Mouse (Mus musculus) forebrain, embryonic 14.5 days (tissue): ENCODE data around the gene Ciapin1. TPM values are rescaled to one million over a fixed set of nuclear protein-coding genes. Genes with fewer than 3 reads are reported as not detected.

Source experiments
- ATAC-seq: fragments of 200-750 bp; cut with Nextera tagmentation; 2 replicates; pipeline ENCODE4 v1.8.0; 2017; ENCODE audit warnings: mild to moderate bottlenecking, moderate library complexity
- DNase-seq: peaks from one replicate; pipeline ENCODE4 v3.0.0-alpha.2; 2015; ENCODE audit warnings: low spot score
- H3K27ac ChIP-seq: fragments of 300-500 bp; sonication (generic); 2 replicates; pipeline ENCODE4 v1.5.1; 2014; ENCODE audit warnings: low read depth, mild to moderate bottlenecking, control low read depth, low read length, moderate library complexity
- H3K27me3 ChIP-seq: fragments of 300-500 bp; sonication (generic); replicated peaks from 2 replicates; pipeline ENCODE4 v1.6.1; 2014; ENCODE audit warnings: low read length, control low read depth, mixed read lengths; ENCODE audit not compliant: control insufficient read depth, insufficient read depth
- H3K36me3 ChIP-seq: fragments of 300-500 bp; sonication (generic); 2 replicates; pipeline ENCODE4 v1.6.1; 2014; ENCODE audit warnings: low read length, control low read depth; ENCODE audit not compliant: control insufficient read depth, insufficient read depth
- H3K4me1 ChIP-seq: fragments of 300-500 bp; sonication (generic); 2 replicates; pipeline ENCODE4 v1.6.1; 2014; ENCODE audit warnings: antibody characterized with exemption, low read length, control low read depth; ENCODE audit not compliant: control insufficient read depth, insufficient read depth
- H3K4me2 ChIP-seq: fragments of 300-500 bp; sonication (generic); 2 replicates; pipeline ENCODE4 v1.6.1; 2014; ENCODE audit warnings: mild to moderate bottlenecking, control low read depth, low read length
- H3K4me3 ChIP-seq: fragments of 300-500 bp; sonication (generic); 2 replicates; pipeline ENCODE4 v1.5.1; 2014; ENCODE audit warnings: low read depth, low read length, control low read depth
- H3K9ac ChIP-seq: fragments of 300-500 bp; sonication (generic); 2 replicates; pipeline ENCODE4 v1.6.1; 2014; ENCODE audit warnings: mild to moderate bottlenecking, low read length, control low read depth, moderate library complexity
- H3K9me3 ChIP-seq: fragments of 300-500 bp; sonication (generic); replicated peaks from 2 replicates; pipeline ENCODE4 v1.6.1; 2016; ENCODE audit warnings: low read length, control low read depth, mixed read lengths; ENCODE audit not compliant: control insufficient read depth
- WGBS: fragments of 180-500 bp; shearing (Covaris S2); extraction: QIAGEN DNeasy Blood & Tissue Kit; methylation state at CpG from one replicate; pipeline ENCODE4 v1.1.7; 2014; 5-methylcytosine and 5-hydroxymethylcytosine counted together
- polyA plus RNA-seq: library from polyadenylated mRNA; unstranded; fragments of >200 nt; fragmentation: Nextera tagmentation; extraction: Ambion mirVana; gene quantifications from 2 replicates; pipeline ENCODE4 v1.2.1, GENCODE M21; 2014

The Ciapin1 gene
- polyA plus RNA-seq, 1 experiment from 2014 or later: 147 TPM

DNA sequence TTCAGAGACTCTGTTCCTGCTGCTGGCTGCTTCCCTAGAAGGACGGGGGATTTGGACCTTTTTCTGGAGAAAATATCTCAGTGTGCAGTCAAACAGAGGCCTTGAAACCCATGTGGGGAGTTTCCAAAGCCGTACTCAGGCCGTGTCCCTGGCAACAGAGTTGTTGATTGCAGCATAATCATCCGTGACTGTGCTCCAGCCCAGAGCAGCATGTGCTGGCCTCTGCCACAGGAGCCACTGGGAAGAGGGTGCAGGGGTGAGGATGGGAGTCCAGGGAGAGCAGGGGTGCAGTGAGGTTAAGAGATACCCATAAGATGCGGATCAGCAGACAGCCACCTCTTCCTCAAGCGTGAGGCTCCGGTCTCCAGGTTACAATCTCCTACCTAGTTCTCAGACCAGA lies 30.7 kb downstream of the Ciapin1 start:
- Histone ChIP-seq H3K4me3 (no peak overlapping the region), H3K4me2 (no peak overlapping the region), H3K36me3 (no peaks in the 10 kb centered on the region), H3K9ac (no peak overlapping the region), H3K4me1 (no peaks in the 10 kb centered on the region), H3K27ac (no peak overlapping the region), H3K9me3 (no peaks in the 10 kb centered on the region), H3K27me3 (no peaks in the 10 kb centered on the region)
- 75% methylated on average over 7 of the region's 7 CpGs for WGBS
- no peak for DNase-seq
- ATAC-seq: no peak

DNA sequence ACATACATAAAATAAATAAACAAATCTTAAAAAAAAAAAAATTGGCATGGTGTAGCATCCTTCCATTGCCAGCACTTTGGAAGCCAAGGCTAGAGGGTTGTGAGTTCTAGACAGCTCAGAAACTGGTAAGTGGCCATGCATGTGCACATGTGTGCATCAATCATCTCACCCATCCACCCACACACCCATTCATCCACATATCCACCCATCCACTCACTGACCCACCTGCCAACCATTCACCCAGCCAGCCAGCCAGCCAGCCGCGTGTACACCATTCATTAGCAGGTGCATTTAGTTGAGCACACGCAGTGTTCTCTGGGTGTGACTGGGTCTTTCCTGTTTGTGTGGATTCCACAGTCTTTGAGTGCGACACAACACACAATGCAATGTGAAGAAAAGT lies 32.3 kb downstream of the Ciapin1 start:
- Histone ChIP-seq H3K36me3 (no peaks in the 10 kb centered on the region), H3K9ac (no peak overlapping the region), H3K27ac (no peak overlapping the region), H3K4me3 (no peak overlapping the region), H3K27me3 (no peaks in the 10 kb centered on the region), H3K9me3 (no peaks in the 10 kb centered on the region), H3K4me2 (no peak overlapping the region), H3K4me1 (no peaks in the 10 kb centered on the region)
- WGBS: 59% methylated on average over 4 of the region's 4 CpGs
- ATAC-seq (no peak), DNase-seq (no peak)

DNA sequence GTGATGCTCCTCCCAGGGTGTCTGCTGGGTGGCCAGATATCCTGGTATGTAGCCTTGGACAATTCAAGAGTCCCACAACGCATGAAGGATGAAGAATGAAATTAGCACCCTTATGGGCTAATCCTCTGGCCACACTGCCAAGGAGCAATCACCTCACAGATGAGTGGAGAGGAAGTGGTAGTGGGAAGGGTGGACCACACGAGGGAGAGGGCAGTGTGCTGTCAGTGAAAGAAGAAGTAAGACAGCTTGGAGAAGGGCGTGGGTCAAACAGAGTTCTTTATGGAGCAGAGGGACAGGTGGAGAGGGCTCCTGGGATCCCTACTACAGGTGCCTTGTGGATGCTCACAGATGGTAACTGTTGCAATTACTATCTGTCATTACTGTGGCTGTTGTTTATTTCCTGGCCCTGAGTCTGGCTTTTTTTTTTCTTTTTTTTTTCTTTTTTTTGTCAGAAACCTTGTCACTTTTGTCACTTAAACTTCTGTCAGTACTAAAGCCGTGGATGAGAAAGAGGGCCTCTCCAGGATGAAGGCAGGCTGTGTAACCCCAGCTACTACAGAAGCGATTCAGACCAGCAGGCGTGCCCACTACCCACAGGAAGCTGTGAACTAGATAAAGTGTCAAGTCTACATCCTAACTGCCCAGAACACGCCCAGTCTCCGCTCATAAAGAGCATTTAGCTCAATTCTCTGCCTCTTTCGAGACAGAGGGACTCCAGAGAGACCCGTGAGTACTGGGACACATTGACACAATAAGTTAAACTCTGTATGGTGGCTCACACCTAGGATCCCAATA lies 33.4 kb downstream of the Ciapin1 start:
- Histone ChIP-seq H3K36me3 (no peaks in the 10 kb centered on the region), H3K9ac (no peak overlapping the region), H3K27me3 (no peaks in the 10 kb centered on the region), H3K27ac (no peak overlapping the region), H3K4me1 (no peaks in the 10 kb centered on the region), H3K9me3 (no peaks in the 10 kb centered on the region), H3K4me3 (no peak overlapping the region), H3K4me2 (no peak overlapping the region)
- DNase-seq (no peak), ATAC-seq (no peak)
- 82% methylated on average over 10 of the region's 10 CpGs for WGBS

DNA sequence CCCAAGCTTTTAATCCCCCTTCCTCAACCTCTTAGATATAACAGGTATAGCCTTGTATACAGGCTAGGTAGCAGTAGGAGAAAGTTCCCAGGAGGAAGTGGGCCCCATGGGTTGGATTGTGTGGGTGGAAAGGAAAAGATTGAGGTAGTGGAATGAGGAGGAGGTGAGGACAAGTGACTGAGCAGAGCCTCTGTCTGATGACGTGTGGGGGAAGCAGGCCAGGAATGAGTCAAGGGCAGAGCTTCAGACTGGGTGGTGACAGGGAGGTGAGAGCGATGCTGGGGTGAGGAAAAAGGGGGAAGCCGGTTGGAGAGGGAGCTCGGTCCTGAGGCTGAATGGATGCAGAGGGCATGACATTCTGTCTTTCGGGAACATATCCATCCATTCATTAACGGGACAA lies 34.6 kb downstream of the Ciapin1 start:
- WGBS: 80% methylated on average over 6 of the region's 6 CpGs
- H3K4me1 ChIP-seq: no peaks in the 10 kb centered on the region
- no peak overlapping the region for H3K9ac ChIP-seq
- DNase-seq (no peak), ATAC-seq (no peak)
- no peak overlapping the region for H3K4me2 ChIP-seq
- no peak overlapping the region for H3K27ac ChIP-seq
- H3K9me3 ChIP-seq: no peaks in the 10 kb centered on the region
- no peaks in the 10 kb centered on the region for H3K27me3 ChIP-seq
- no peaks in the 10 kb centered on the region for H3K36me3 ChIP-seq
- no peak overlapping the region for H3K4me3 ChIP-seq

DNA sequence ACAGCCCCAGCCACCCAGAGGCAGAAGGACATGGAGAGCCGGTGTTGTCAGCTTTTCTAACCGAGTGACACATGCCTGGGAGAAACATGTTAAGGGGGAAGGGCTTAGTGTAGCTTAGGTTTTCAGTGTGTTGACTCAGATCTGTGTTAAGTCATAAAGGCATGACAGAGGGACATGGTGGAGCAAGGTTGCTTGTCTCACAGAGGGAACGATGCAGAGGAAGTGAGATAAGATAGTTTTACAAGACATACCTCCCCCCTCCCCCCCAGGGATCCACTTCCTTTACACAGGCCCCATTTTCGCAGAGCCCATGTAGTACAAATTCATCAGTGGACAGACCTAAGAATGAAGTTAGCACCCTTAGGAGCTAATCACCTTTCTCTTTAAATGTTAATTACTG lies 35.8 kb downstream of the Ciapin1 start:
- H3K27ac ChIP-seq: no peak overlapping the region
- H3K36me3 ChIP-seq: no peaks in the 10 kb centered on the region
- no peak overlapping the region for H3K4me2 ChIP-seq
- no peaks in the 10 kb centered on the region for H3K4me1 ChIP-seq
- no peak overlapping the region for H3K9ac ChIP-seq
- H3K9me3 ChIP-seq: no peaks in the 10 kb centered on the region
- no peaks in the 10 kb centered on the region for H3K27me3 ChIP-seq
- no peak for DNase-seq
- no peak for ATAC-seq
- no peak overlapping the region for H3K4me3 ChIP-seq
- 76% methylated on average over 4 of the region's 4 CpGs for WGBS

DNA sequence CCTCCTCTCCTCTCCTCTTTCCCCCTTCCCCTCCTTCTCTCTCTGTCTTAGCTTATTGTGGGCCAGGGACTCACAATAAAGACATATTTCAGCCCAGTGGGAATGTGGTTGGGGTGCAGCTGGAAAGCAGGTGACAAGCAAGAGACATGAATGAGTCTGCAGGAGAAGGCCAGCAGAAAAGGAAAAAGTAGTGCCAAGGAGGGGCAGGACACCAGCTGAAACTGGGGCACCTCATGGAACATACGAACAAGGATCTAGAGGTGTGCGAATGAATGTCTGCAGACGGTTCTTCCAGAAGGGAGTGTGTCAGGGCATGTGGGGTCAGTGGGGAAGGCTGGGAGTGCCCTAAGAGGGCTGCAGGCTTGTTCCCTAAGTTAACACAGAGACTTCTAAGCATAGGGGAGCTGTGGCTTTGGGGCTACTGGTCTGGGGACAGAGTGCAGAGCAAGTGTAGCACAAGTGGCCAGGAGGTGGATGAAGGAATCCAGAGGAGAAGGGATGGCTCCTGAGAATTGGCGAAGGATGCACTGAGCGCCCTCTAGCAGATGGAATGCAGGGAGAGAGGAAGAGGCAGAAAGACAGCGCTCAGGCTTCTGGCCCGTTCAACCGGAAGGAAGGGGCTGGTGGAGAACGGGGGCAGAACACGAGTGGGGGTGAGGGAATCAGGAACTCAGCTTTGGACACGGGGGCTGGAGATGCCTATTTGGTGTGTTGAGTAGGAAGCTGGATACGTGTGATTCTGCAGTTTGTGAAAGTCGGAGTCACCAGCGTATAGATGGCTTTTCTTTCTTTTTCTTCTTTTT lies 36.7 kb downstream of the Ciapin1 start:
- H3K4me3 ChIP-seq: no peak overlapping the region
- no peak overlapping the region for H3K4me2 ChIP-seq
- H3K36me3 ChIP-seq: no peaks in the 10 kb centered on the region
- no peaks in the 10 kb centered on the region for H3K9me3 ChIP-seq
- no peaks in the 10 kb centered on the region for H3K4me1 ChIP-seq
- DNase-seq: no peak
- ATAC-seq: no peak
- no peaks in the 10 kb centered on the region for H3K27me3 ChIP-seq
- no peak overlapping the region for H3K9ac ChIP-seq
- H3K27ac ChIP-seq: no peak overlapping the region
- WGBS: 41% methylated on average over 14 of the region's 14 CpGs

DNA sequence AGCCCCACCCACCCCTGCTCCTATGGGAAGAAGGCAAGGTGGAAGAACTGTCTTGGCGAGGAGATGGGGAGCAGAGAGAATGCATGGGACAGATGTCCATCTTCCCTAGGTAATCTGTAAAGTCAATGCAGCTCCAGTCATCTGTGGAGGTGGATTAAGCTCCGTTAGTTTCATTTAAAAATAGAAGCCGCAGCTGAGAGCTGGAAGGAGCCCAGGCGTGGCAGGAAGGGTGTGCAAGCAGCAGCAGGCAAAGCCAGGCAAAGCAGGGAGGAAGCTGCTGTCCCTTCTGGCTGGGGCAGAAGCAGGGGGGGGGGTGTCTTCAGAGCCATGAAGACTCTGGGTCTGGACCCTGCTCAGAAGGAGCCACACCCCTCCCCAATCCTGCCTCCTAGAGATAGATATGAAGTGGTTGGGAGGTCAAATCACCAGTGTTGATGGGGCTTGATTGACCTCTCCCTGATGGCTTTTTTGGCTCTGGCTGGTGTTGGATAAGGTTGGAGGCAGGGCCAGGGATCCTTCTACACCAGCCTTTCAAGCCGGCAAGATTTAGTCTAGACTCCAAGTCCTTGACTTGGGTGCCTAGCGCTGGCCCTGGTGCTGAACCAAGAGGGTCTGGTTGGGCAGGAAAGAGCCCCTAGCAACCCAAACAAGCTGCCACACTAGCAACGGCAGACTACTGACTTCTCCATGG lies 37.7 kb downstream of the Ciapin1 start:
- ATAC-seq (no peak), DNase-seq (no peak)
- H3K9ac ChIP-seq: no peak overlapping the region
- WGBS: 67% methylated on average over 7 of the region's 7 CpGs
- H3K36me3 ChIP-seq: no peaks in the 10 kb centered on the region
- no peaks in the 10 kb centered on the region for H3K9me3 ChIP-seq
- no peak overlapping the region for H3K4me3 ChIP-seq
- H3K4me2 ChIP-seq: no peak overlapping the region
- no peak overlapping the region for H3K27ac ChIP-seq
- H3K27me3 ChIP-seq: no peaks in the 10 kb centered on the region
- H3K4me1 ChIP-seq: no peaks in the 10 kb centered on the region

DNA sequence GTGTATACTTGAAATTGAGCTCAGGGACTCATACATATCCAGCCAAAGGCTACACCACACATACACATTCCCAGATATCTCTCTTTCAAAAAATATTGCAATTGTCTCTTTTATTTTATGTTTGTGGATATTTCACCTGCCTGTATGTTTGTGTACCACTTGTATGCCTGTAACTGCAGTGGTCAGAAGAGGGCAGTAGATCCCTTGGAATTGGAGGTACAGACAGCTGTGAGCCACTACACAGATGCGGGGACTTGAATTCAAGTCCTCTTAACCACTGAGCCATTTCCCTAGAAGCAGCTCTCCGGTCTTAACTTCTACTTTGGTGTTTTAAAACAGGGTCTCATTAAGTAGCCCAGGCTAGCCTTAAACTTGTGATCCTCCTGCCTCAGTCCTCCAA lies 43.4 kb downstream of the Ciapin1 start:
- H3K9me3 ChIP-seq: no peaks in the 10 kb centered on the region
- H3K4me1 ChIP-seq: no peaks in the 10 kb centered on the region
- ATAC-seq: no peak
- no peak overlapping the region for H3K9ac ChIP-seq
- H3K36me3 ChIP-seq: no peaks in the 10 kb centered on the region
- WGBS: 97% methylated on average over 2 of the region's 2 CpGs
- H3K4me3 ChIP-seq: no peak overlapping the region
- H3K27ac ChIP-seq: no peak overlapping the region
- no peak for DNase-seq
- no peak overlapping the region for H3K4me2 ChIP-seq
- no peaks in the 10 kb centered on the region for H3K27me3 ChIP-seq

DNA sequence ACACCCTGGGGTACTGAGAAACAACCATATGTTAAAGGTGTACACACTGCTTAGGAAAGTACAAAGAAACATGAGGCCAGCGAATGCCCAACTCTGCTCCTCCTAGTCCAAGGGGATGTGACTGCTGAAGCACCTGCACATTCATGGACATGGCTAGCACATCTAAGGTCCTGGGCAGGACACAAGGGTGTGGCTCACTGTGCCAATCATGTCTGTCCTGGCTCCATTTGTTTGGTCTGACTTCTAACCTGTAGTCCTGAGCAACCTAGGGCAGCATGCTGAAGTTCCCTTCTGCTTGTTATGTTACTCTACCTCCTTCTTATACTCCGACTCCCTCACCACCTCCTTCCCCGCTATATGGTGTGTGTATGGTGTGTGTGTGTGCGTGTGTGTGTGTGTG lies 43.8 kb downstream of the Ciapin1 start:
- Histone ChIP-seq H3K36me3 (no peaks in the 10 kb centered on the region), H3K9ac (no peak overlapping the region), H3K4me2 (no peak overlapping the region), H3K4me1 (no peaks in the 10 kb centered on the region), H3K9me3 (no peaks in the 10 kb centered on the region), H3K4me3 (no peak overlapping the region), H3K27me3 (no peaks in the 10 kb centered on the region), H3K27ac (no peak overlapping the region)
- WGBS: 95% methylated on average over 4 of the region's 4 CpGs
- no peak for ATAC-seq
- DNase-seq: no peak
